Mouse (Mus musculus) hindbrain, embryonic 12.5 days (tissue): ENCODE data around the gene Nudt4. TPM values are rescaled to one million over a fixed set of nuclear protein-coding genes. Genes with fewer than 3 reads are reported as not detected.

ENCODE experiments used
- ATAC-seq: fragments of 200-750 bp; cut with Nextera tagmentation; 2 replicates; pipeline ENCODE4 v1.8.0; 2017; ENCODE audit warnings: moderate TSS enrichment; ENCODE audit not compliant: low FRiP score
- H3K27ac ChIP-seq: fragments of 300-500 bp; sonication (generic); 2 replicates; pipeline ENCODE4 v1.5.1; 2016; ENCODE audit warnings: mild to moderate bottlenecking
- H3K27me3 ChIP-seq: fragments of 300-500 bp; sonication (generic); 2 replicates; pipeline ENCODE4 v1.6.1; 2016; ENCODE audit warnings: mild to moderate bottlenecking
- H3K36me3 ChIP-seq: fragments of 300-500 bp; sonication (generic); 2 replicates; pipeline ENCODE4 v1.6.1; 2016; ENCODE audit warnings: mild to moderate bottlenecking
- H3K4me1 ChIP-seq: fragments of 300-500 bp; sonication (generic); 2 replicates; pipeline ENCODE4 v1.6.1; 2016
- H3K4me2 ChIP-seq: fragments of 300-500 bp; sonication (generic); replicated peaks from 2 replicates; pipeline ENCODE4 v1.6.1; 2016; ENCODE audit warnings: mild to moderate bottlenecking
- H3K4me3 ChIP-seq: fragments of 300-500 bp; sonication (generic); 2 replicates; pipeline ENCODE4 v1.5.1; 2016; ENCODE audit warnings: mild to moderate bottlenecking
- H3K9ac ChIP-seq: fragments of 300-500 bp; sonication (generic); 2 replicates; pipeline ENCODE4 v1.6.1; 2016; ENCODE audit warnings: mild to moderate bottlenecking, moderate library complexity
- H3K9me3 ChIP-seq: fragments of 300-500 bp; sonication (generic); replicated peaks from 2 replicates; pipeline ENCODE4 v1.6.1; 2016; ENCODE audit warnings: mild to moderate bottlenecking
- WGBS: fragments of 180-500 bp; shearing (Covaris S2); methylation state at CpG from one replicate; pipeline ENCODE4 v1.1.7; 2016; 5-methylcytosine and 5-hydroxymethylcytosine counted together
- polyA plus RNA-seq: library from polyadenylated mRNA; unstranded; fragments of >200 nt; fragmentation: Nextera tagmentation; extraction: Ambion mirVana; gene quantifications from 2 replicates; pipeline ENCODE4 v1.2.1, GENCODE M21; 2016

Nudt4 gene
- polyA plus RNA-seq, 1 experiment from 2014 or later, result 123 TPM

DNA sequence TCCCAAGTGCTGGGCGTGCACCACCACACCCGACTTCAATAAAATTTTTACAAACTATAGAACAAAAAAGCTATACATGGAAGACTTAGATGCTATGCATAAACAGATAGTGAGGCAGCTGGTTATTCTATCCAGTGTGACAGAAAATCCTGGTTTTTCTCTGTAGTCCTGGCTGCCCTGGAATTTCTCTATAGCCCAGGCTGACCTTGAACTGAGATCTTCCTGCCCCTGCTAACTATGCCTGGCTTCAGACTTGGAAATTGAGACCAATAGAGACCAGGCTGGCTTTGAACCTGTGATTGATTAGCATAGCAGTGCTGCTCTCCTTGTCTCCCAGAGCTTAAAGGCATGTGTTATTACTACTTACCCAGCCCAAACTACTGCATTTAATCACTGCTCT, 17.8 kb downstream of the Nudt4 start:
- H3K36me3 ChIP-seq, result peaks cover 34% of the 10 kb centered on the region
- ATAC-seq, result no peak
- no peak overlapping the region for H3K27ac ChIP-seq
- H3K9ac ChIP-seq, result no peak overlapping the region
- WGBS, result 94% methylated on average over 2 of the region's 2 CpGs
- no peaks in the 10 kb centered on the region for H3K4me1 ChIP-seq
- H3K4me2 ChIP-seq, result no peak overlapping the region
- no peaks in the 10 kb centered on the region for H3K9me3 ChIP-seq
- H3K4me3 ChIP-seq, result no peak overlapping the region
- H3K27me3 ChIP-seq, result no peaks in the 10 kb centered on the region

DNA sequence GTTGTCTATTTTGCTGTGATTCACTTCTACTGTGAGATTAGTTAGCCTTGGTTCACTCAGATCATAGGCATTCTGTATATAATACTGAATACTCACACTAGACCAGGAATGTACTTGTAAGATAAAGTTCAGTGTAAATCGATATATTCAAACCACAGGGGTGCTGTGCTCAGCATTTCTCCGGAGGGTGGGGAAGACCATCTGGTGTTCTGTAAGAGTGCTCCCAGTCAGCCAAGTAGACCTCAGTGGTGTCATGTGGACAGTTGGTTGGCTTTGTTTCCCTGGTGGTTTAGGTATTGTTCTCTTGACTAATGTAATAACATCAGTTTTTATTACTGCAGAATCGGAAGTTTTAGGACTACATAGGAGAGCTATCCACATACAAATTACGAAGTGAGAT, 18.9 kb downstream of the Nudt4 start:
- Histone ChIP-seq H3K4me1 (no peaks in the 10 kb centered on the region), H3K27ac (no peak overlapping the region), H3K9me3 (no peaks in the 10 kb centered on the region), H3K9ac (no peak overlapping the region), H3K36me3 (peaks cover 29% of the 10 kb centered on the region), H3K4me3 (no peak overlapping the region), H3K4me2 (no peak overlapping the region), H3K27me3 (no peaks in the 10 kb centered on the region)
- ATAC-seq, result no peak
- WGBS, result 69% methylated on average over 4 of the region's 4 CpGs

DNA sequence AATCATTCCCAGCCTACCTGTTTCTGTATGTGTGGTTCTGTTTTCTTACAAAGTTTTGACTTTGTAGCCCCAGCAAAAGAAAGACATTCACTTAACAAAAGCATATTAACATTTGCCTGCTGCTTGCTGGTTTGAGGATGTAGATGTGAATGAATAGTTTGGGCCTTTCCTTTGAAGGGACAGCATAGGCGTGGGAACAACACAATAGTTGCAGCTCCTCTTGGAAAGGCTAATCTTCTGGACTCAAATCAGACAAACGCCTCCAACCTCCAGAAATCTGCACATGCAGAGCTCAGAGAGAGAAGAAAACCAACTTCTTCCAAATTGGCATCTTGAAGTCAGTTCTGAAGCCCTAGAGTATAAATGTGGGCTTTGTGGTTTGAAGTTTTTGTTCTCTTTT, 19.3 kb downstream of the Nudt4 start:
- Histone ChIP-seq H3K27ac (no peak overlapping the region), H3K36me3 (peaks cover 29% of the 10 kb centered on the region), H3K27me3 (no peaks in the 10 kb centered on the region), H3K9ac (no peak overlapping the region), H3K9me3 (no peaks in the 10 kb centered on the region), H3K4me3 (no peak overlapping the region), H3K4me2 (no peak overlapping the region), H3K4me1 (no peaks in the 10 kb centered on the region)
- 83% methylated on average over 2 of the region's 2 CpGs for WGBS
- ATAC-seq, result no peak

DNA sequence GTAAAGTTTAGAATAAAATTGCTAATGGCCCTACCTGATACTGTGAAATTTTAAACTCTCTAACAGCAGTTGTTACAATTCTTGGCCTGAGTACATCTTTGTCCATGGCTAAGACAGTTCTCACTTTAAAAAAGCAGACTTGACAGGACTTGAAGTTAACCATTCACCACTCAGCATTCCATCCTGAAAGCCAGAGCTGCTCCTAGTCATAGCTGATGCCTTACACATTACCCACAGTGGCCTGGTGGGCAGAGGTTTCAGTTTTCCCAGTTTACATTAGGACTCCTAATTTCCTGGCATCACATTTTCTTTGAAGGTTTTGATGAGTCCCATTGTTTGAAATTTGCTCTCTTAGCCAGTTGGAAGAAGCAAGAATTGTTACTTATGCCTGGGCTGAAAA, 19.9 kb downstream of the Nudt4 start:
- Histone ChIP-seq H3K4me3 (no peak overlapping the region), H3K27me3 (no peaks in the 10 kb centered on the region), H3K9ac (no peak overlapping the region), H3K27ac (no peak overlapping the region), H3K9me3 (no peaks in the 10 kb centered on the region), H3K36me3 (peaks cover 26% of the 10 kb centered on the region), H3K4me1 (no peaks in the 10 kb centered on the region), H3K4me2 (no peak overlapping the region)
- ATAC-seq, result no peak

DNA sequence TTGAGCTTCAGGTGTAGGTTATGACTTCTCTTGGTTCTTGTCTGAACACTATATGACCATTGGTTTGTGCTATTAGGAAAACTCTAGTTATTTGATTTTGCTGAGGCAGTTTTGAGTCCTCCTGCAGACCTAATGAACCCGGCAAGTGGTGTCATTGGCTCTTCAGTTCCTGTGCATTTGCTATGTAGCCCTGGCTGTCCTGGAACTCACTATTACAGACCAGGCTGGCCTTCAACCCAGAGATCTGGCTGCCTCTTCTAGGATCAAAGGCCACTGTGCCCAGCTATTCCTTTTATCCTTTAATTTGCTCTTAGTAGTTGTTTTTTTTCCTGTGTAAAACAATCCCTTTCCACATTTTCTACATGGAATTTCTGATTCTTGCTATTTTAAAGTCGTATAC, 20.6 kb downstream of the Nudt4 start:
- ATAC-seq, result no peak
- no peak overlapping the region for H3K9ac ChIP-seq
- H3K36me3 ChIP-seq, result peaks cover 23% of the 10 kb centered on the region
- WGBS, result 85% methylated on average over 2 of the region's 2 CpGs
- H3K27me3 ChIP-seq, result no peaks in the 10 kb centered on the region
- no peak overlapping the region for H3K4me2 ChIP-seq
- no peaks in the 10 kb centered on the region for H3K4me1 ChIP-seq
- no peak overlapping the region for H3K27ac ChIP-seq
- H3K4me3 ChIP-seq, result no peak overlapping the region
- H3K9me3 ChIP-seq, result no peaks in the 10 kb centered on the region

DNA sequence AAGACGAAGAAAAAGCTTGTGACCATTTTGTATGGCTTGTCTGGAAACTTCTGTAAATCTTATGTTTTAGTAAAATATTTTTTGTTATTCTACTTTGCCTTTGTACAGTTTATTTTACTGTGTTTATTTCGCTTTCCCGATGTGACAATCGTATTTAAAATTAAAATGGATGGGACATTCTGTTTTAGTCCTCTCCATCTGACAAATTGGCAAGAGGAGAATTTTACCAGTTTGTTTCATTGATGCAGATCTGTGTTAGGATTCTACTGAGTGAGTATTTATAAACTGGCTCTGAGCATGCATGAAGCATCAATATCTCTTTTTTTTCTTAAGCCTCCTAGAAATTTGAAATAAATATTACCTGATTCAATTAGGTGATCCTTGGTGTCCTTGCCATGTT, 21.0 kb downstream of the Nudt4 start:
- 92% methylated on average over 4 of the region's 4 CpGs for WGBS
- peaks cover 21% of the 10 kb centered on the region for H3K36me3 ChIP-seq
- no peaks in the 10 kb centered on the region for H3K9me3 ChIP-seq
- no peaks in the 10 kb centered on the region for H3K27me3 ChIP-seq
- H3K4me1 ChIP-seq, result no peaks in the 10 kb centered on the region
- H3K4me3 ChIP-seq, result no peak overlapping the region
- no peak overlapping the region for H3K27ac ChIP-seq
- ATAC-seq, result no peak
- no peak overlapping the region for H3K9ac ChIP-seq
- no peak overlapping the region for H3K4me2 ChIP-seq

DNA sequence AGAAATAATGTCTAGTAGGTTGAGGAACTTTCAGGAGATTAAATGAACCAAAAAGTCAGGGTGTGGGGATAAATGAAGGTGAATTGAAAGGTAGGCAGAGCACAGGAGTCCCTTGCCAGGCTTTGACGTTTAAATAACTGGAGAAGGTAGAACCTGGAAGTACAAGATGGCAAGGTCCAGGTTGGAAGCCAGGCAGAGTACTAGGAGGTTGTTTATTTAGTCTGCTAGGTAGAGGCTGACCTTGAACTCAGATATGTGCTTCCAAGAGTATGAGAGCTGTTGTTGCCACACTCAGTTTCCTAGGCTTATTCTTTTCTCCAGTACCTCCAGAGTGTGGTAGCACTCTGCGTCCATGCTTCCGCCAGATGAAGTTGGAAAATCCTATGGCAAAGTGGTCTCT, 24.1 kb downstream of the Nudt4 start:
- ATAC-seq, result no peak
- no peak overlapping the region for H3K27ac ChIP-seq
- no peak overlapping the region for H3K9ac ChIP-seq
- WGBS, result 97% methylated on average over 3 of the region's 3 CpGs
- no peaks in the 10 kb centered on the region for H3K9me3 ChIP-seq
- H3K4me3 ChIP-seq, result no peak overlapping the region
- no peak overlapping the region for H3K4me2 ChIP-seq
- H3K4me1 ChIP-seq, result no peaks in the 10 kb centered on the region
- peaks cover 14% of the 10 kb centered on the region for H3K36me3 ChIP-seq
- no peaks in the 10 kb centered on the region for H3K27me3 ChIP-seq

DNA sequence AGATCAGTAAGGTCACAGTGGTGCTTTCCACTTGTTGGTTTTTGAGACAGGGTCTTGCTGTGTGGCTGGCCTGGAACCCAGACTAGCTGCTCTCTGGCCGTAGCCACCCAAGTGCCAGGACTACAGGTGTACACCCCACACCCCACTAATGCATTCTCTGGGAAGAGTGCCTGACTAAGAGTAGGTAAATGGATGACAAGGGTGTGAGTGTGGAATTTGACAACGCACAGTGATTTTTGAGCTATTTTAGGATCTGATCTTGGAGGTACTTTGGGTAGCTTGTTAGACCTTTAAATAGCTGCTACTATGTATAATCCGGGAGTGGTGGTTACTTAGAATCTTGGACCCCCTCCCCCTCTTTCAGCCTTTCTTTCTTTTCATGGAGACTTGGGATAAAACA, 24.7 kb downstream of the Nudt4 start:
- Histone ChIP-seq H3K9me3 (no peaks in the 10 kb centered on the region), H3K27ac (no peak overlapping the region), H3K9ac (no peak overlapping the region), H3K4me3 (no peak overlapping the region), H3K36me3 (peaks cover 8% of the 10 kb centered on the region), H3K27me3 (no peaks in the 10 kb centered on the region), H3K4me2 (no peak overlapping the region), H3K4me1 (no peaks in the 10 kb centered on the region)
- no peak for ATAC-seq
- WGBS, result 89% methylated on average over 3 of the region's 3 CpGs

DNA sequence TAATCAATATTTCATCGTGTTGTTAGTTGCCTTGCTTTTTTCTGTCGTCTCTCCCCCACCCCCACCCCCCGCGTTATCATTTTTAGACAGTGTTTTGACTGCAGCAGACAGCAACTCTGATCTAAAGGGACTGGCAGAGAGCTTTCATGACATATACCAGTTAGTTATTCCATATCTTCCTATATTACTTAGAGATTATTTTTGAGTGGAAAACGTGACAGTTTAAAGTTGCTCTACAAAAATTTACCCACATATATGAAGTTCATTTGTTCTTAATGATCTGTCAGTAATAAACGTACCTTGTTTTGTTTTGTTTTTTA, 27.8 kb downstream of the Nudt4 start:
- H3K27ac ChIP-seq, result no peak overlapping the region
- WGBS, result 93% methylated on average over 6 of the region's 6 CpGs
- no peak overlapping the region for H3K4me3 ChIP-seq
- no peak overlapping the region for H3K4me2 ChIP-seq
- no peak for ATAC-seq
- no peaks in the 10 kb centered on the region for H3K9me3 ChIP-seq
- H3K4me1 ChIP-seq, result 0 out of 2 replicates have a peak, but pooled peaks cover 3% of the 10 kb centered on the region
- no peaks in the 10 kb centered on the region for H3K36me3 ChIP-seq
- H3K9ac ChIP-seq, result no peak overlapping the region
- H3K27me3 ChIP-seq, result no peaks in the 10 kb centered on the region

DNA sequence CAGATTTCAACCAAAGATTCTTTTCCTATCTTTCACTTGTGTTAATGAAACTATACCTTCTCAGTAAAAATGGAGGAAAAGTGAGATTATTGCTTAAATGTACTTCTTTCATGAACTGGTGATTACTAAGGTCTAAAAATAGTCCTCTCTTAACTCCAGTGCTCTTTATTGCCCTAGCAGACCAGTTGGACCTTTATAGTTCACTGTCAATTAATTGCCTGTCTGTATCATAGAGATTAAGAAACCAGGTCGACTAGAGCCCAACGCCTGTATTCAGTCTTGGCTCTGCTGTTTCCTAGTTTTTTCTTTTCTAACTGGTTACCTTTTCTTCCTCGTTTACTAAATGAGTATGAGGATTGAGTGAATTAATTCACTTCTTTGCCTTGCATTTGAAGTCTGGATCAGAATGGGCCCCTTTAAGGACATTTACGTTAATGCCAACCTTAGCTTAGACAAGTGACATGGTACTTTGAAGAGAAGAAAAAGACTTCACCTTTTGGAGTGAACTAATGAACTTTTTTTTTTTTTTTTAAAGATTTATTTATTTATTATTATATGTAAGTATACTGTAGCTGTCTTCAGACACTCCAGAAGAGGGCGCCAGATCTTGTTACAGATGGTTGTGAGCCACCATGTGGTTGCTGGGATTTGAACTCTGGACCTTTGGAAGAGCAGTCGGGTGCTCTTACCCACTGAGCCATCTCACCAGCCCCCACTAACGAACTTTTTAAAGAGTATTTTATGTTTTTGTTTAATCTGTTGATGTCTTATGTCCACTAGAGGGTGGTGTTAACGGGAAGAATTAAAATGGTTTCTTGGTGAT, 28.3 kb downstream of the Nudt4 start:
- no peak overlapping the region for H3K4me3 ChIP-seq
- H3K4me2 ChIP-seq, result no peak overlapping the region
- no peaks in the 10 kb centered on the region for H3K36me3 ChIP-seq
- no peak overlapping the region for H3K9ac ChIP-seq
- 90% methylated on average over 8 of the region's 8 CpGs for WGBS
- no peaks in the 10 kb centered on the region for H3K27me3 ChIP-seq
- peaks cover 9% of the 10 kb centered on the region for H3K4me1 ChIP-seq
- no peak for ATAC-seq
- no peaks in the 10 kb centered on the region for H3K9me3 ChIP-seq
- no peak overlapping the region for H3K27ac ChIP-seq

DNA sequence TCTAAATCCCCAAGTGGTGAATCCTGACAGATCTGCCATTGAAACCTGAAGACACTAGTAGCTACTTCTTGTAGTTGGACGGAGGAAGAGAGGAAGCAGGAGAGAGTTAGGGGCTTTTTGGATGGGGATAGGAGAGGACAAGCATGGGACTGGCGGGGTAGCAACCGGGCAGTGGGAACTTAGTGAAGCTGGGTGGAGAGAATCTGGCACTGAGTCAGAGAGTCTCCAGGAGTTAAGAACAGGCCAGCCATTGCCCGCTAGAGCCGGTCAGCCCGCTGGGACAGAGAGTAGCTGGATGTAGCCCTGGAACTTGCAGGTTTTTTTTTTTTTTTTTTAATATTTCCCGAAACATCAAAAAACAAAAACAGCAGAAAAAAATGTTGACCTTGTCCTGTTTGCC, 30.6 kb downstream of the Nudt4 start:
- WGBS, result 98% methylated on average over 7 of the region's 7 CpGs
- Histone ChIP-seq H3K27me3 (no peaks in the 10 kb centered on the region), H3K9me3 (no peaks in the 10 kb centered on the region), H3K27ac (no peak overlapping the region), H3K36me3 (no peaks in the 10 kb centered on the region), H3K4me2 (no peak overlapping the region), H3K4me1 (peaks cover 12% of the 10 kb centered on the region), H3K4me3 (no peak overlapping the region), H3K9ac (no peak overlapping the region)
- no peak for ATAC-seq

DNA sequence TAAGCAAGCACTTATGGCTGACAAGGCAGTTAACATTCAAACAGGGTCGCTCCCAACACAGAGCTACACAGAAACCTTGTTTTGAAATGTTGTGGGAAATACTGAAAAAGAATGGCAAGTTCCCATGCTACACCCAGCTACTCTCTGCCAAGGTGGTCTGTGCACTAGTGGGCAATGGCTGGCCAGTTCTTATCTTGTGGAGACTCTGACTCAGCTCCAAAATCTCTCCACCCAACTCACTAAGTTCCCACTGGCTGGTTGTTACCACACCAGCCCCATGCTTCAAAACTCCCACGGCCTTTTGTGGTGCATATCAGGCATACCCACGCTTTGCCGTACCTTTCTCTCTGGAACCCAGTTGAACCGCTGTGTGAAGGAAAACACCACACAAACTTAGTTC, 31.0 kb downstream of the Nudt4 start:
- no peaks in the 10 kb centered on the region for H3K9me3 ChIP-seq
- no peaks in the 10 kb centered on the region for H3K36me3 ChIP-seq
- no peak overlapping the region for H3K4me3 ChIP-seq
- H3K27me3 ChIP-seq, result no peaks in the 10 kb centered on the region
- WGBS, result 95% methylated on average over 5 of the region's 5 CpGs
- H3K27ac ChIP-seq, result no peak overlapping the region
- no peak for ATAC-seq
- no peak overlapping the region for H3K4me2 ChIP-seq
- no peak overlapping the region for H3K9ac ChIP-seq
- peaks cover 12% of the 10 kb centered on the region for H3K4me1 ChIP-seq

DNA sequence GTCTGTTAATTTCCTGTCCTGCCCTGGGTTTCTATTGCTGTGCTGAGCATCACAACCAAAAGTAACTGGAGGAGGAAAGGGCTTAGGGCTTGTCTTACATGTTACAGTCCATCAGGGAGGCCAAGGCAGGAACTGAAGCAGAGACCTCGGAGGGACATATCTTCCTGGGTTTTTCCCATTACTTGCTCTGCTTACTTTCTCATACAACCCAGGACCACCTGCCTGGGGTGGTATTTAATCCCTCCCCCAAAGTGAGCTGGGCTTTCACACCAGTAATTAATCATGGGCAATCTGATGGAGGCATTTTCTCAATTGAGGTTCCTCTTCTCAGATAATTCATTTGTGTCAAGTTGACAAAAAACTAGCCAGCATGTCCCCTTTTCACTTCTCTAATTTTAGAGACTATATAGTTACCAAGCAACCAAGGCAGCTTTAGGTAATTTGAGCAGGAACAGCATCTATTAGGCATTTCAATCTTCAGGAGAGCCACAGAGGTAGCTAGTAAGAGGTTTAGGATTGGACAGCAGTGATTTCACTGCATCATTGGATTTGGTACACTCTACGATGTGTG, 33.3 kb downstream of the Nudt4 start:
- Histone ChIP-seq H3K4me2 (no peak overlapping the region), H3K27me3 (no peaks in the 10 kb centered on the region), H3K36me3 (no peaks in the 10 kb centered on the region), H3K4me1 (peaks cover 12% of the 10 kb centered on the region), H3K27ac (no peak overlapping the region), H3K4me3 (no peak overlapping the region), H3K9ac (no peak overlapping the region), H3K9me3 (no peaks in the 10 kb centered on the region)
- no peak for ATAC-seq
- WGBS, result 64% methylated on average over 2 of the region's 2 CpGs
